Mouse (Mus musculus): ENCODE data around the gene Ube2b. TPM values are rescaled to one million over a fixed set of nuclear protein-coding genes. Genes with fewer than 3 reads are reported as not detected.

Ube2b gene
- polyA plus RNA-seq, 1 experiment from 2014 or later: 212 TPM

DNA sequence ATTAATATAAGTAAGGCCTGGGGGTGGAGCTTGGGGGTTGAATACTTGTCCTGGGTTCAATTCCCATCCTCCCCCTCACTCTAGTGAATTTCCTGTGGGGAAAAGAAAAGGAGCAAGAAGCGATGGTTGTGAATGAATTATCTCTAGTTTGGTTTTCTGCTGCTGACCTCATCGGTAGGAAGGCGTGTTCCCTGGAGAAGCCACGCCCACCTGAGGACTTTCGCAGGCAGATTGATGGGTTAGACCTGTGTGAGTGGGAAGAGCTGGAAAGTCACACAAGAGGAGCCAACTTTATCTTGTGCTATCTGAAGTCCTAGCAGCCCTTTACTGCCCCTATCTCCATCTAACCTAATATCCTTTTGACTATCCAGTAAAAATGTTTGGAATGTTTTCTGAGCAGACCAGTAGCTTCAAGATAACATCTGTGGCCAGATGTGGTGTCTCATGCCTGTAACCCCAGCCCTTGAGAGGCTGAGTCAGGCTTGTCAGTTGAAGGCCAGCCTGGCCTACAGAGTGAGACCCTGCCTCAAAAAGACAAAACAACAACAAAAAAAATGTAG, 48.6 kb downstream of the Ube2b start:
- Histone ChIP-seq H3K4me2 (replicated peaks; ENCODE audit: low read depth) (no peak overlapping the region), H3K4me1 (replicated peaks; ENCODE audit: control insufficient read depth, insufficient read depth, low read length) (no peaks in the 10 kb centered on the region), H3K4me3 (ENCODE audit: low read depth, low read length) (no peak overlapping the region), H3K9me3 (ENCODE audit: control insufficient read depth) (no peaks in the 10 kb centered on the region), H3K9ac (ENCODE audit: low read depth, low read length) (no peak overlapping the region), H3K27me3 (replicated peaks; ENCODE audit: control insufficient read depth, insufficient read depth, low read length) (no peaks in the 10 kb centered on the region), H3K27ac (ENCODE audit: low read depth, low read length) (no peak overlapping the region), H3K36me3 (ENCODE audit: control insufficient read depth, insufficient read depth) (no peaks in the 10 kb centered on the region)
- WGBS: 32% methylated on average over 5 of the region's 5 CpGs
- no peak for TF ChIP-seq CTCF (IDR thresholded peaks at IDR 0.05; ENCODE audit: low read depth)
- ATAC-seq: no peak

DNA sequence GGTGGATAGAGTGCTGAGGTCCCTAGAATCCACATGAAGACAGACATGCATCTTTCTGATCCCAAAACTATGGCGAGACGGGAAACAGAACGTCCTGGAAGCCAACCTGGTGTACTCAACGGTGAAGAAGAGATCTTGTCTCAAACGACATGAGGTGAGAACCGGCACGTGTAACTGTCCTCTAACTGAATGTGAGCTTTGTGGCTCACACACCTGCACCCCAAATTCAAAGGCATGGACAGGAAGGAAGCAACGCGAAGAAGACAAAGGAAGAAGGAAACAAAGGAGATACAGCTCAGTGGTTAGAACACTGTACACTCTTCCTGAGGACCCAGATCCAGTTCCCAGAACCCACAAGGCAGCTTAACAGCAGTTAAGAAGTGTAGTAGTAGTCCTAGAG, 50.6 kb downstream of the Ube2b start:
- Histone ChIP-seq H3K27ac (ENCODE audit: low read depth, low read length) (no peak overlapping the region), H3K4me2 (replicated peaks; ENCODE audit: low read depth) (no peak overlapping the region), H3K9me3 (ENCODE audit: control insufficient read depth) (no peaks in the 10 kb centered on the region), H3K9ac (ENCODE audit: low read depth, low read length) (no peak overlapping the region), H3K27me3 (replicated peaks; ENCODE audit: control insufficient read depth, insufficient read depth, low read length) (no peaks in the 10 kb centered on the region), H3K4me3 (ENCODE audit: low read depth, low read length) (no peak overlapping the region), H3K36me3 (ENCODE audit: control insufficient read depth, insufficient read depth) (no peaks in the 10 kb centered on the region), H3K4me1 (replicated peaks; ENCODE audit: control insufficient read depth, insufficient read depth, low read length) (0 out of 2 replicates have a peak, but pooled peaks cover 5% of the 10 kb centered on the region)
- 91% methylated on average over 9 of the region's 9 CpGs for WGBS
- ATAC-seq: no peak
- no peak for TF ChIP-seq CTCF (IDR thresholded peaks at IDR 0.05; ENCODE audit: low read depth)

DNA sequence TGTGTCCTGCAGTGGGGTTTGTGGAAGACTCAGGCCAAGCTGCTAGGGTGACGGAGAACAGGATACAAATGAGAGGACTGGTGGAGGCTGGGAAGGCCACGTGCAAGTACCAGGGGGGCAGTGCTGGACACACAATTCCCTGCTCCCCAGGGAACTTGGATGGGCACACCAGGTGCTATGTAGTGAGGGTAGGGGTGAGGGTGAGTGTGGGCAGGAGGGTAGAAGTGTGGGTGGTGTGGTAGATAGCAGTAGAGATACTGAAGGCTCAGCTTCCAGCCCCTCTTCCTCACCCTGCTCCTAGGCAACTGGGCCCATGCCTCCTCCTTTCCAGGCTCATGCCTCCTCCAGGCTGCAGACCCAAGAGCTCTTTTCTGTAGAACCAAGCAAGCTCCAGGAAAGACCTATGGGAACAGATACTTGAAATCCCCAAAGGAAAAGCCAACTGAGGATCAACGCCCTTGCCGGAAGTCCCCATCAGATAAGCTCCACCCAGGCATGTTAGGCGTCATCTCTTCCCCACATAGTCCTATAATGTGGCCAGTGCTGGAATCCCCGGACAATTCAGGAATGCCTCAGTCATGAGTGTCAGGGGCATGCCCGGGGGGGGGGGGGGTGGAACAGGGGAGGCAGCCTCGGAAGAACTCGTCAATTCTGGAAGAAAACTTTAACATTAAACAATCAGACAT, 51.3 kb downstream of the Ube2b start:
- 65% methylated on average over 9 of the region's 9 CpGs for WGBS
- H3K36me3 ChIP-seq (ENCODE audit: control insufficient read depth, insufficient read depth): no peaks in the 10 kb centered on the region
- TF ChIP-seq CTCF (IDR thresholded peaks at IDR 0.05; ENCODE audit: low read depth): no peak
- 0 out of 2 replicates have a peak, but pooled peaks cover 5% of the 10 kb centered on the region for H3K4me1 ChIP-seq (replicated peaks; ENCODE audit: control insufficient read depth, insufficient read depth, low read length)
- H3K9me3 ChIP-seq (ENCODE audit: control insufficient read depth): no peaks in the 10 kb centered on the region
- no peak overlapping the region for H3K9ac ChIP-seq (ENCODE audit: low read depth, low read length)
- H3K27ac ChIP-seq (ENCODE audit: low read depth, low read length): no peak overlapping the region
- no peak overlapping the region for H3K4me2 ChIP-seq (replicated peaks; ENCODE audit: low read depth)
- H3K4me3 ChIP-seq (ENCODE audit: low read depth, low read length): no peak overlapping the region
- no peak for ATAC-seq
- no peaks in the 10 kb centered on the region for H3K27me3 ChIP-seq (replicated peaks; ENCODE audit: control insufficient read depth, insufficient read depth, low read length)

DNA sequence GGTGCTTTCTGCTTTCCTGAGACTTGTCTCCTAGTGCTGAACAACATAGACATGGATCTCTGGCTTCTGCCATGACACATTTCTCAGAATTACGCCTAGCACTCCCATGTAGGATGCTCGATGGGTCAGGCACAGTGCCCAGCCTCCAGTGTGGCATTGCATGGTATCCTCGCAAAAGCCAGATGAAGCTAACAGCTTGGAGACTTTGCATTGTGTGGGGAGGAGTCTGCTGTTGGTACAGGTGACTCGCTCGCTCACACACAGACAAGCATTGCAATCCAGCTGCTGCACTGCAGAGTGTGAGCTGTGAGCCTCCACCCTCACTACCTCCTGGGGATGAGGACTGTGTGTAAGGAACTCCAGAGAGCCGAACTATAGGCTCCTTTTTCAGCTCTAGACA, 54.4 kb downstream of the Ube2b start:
- no peaks in the 10 kb centered on the region for H3K36me3 ChIP-seq (ENCODE audit: control insufficient read depth, insufficient read depth)
- H3K27ac ChIP-seq (ENCODE audit: low read depth, low read length): no peak overlapping the region
- no peak overlapping the region for H3K4me2 ChIP-seq (replicated peaks; ENCODE audit: low read depth)
- ATAC-seq: no peak
- 73% methylated on average over 6 of the region's 6 CpGs for WGBS
- H3K9me3 ChIP-seq (ENCODE audit: control insufficient read depth): no peaks in the 10 kb centered on the region
- no peak overlapping the region for H3K9ac ChIP-seq (ENCODE audit: low read depth, low read length)
- H3K27me3 ChIP-seq (replicated peaks; ENCODE audit: control insufficient read depth, insufficient read depth, low read length): no peaks in the 10 kb centered on the region
- no peak overlapping the region for H3K4me3 ChIP-seq (ENCODE audit: low read depth, low read length)
- H3K4me1 ChIP-seq (replicated peaks; ENCODE audit: control insufficient read depth, insufficient read depth, low read length): 0 out of 2 replicates have a peak, but pooled peaks cover 5% of the 10 kb centered on the region
- TF ChIP-seq CTCF (IDR thresholded peaks at IDR 0.05; ENCODE audit: low read depth): no peak

DNA sequence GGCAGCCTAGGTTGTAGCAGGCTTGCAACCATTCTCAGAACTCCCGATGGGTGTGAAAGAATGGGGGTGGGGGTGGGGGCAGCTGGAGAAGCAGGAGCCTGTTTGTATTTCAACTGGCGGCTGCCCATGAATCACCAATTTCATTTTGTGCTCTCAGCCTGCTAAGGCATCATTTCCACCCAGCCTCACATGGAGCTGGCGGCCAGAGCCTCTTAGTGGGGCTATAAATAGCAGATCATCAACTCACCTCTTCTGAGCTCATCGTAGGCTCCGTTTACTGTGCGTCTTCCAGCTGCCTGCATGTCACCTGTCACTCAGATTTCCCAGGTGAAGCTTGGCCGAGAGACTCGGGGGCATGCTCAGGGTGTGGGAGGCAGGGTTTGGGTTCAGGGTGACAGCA, 55.0 kb downstream of the Ube2b start:
- Histone ChIP-seq H3K4me3 (ENCODE audit: low read depth, low read length) (no peak overlapping the region), H3K27me3 (replicated peaks; ENCODE audit: control insufficient read depth, insufficient read depth, low read length) (no peaks in the 10 kb centered on the region), H3K4me2 (replicated peaks; ENCODE audit: low read depth) (no peak overlapping the region; the same call in 1 of the 2 replicates), H3K4me1 (replicated peaks; ENCODE audit: control insufficient read depth, insufficient read depth, low read length) (0 out of 2 replicates have a peak, but pooled peaks cover 5% of the 10 kb centered on the region), H3K9me3 (ENCODE audit: control insufficient read depth) (no peaks in the 10 kb centered on the region), H3K27ac (ENCODE audit: low read depth, low read length) (no peak overlapping the region), H3K9ac (ENCODE audit: low read depth, low read length) (no peak overlapping the region), H3K36me3 (ENCODE audit: control insufficient read depth, insufficient read depth) (no peaks in the 10 kb centered on the region)
- no peak for ATAC-seq
- TF ChIP-seq CTCF (IDR thresholded peaks at IDR 0.05; ENCODE audit: low read depth): no peak
- WGBS: 4% methylated on average over 8 of the region's 8 CpGs

DNA sequence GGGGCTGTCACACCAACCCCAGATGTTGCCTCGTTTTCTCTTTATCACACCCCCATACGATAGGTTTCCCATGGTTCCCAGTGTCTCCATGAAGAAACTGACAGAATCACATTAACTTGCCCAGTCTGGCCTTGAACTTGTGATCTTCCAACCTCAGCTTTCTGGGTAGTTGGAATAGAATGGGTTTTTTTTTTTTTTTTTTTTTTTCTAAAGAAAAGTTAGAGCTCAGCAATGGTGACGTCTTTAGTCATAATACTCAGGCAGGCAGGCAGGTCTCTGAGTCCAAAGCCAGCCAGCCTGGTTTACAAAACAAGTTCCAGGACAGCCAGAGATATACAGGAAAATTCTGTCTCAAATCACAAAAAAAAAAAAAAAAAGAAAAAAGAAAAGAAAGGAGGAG, 56.3 kb downstream of the Ube2b start:
- 84% methylated on average over 3 of the region's 3 CpGs for WGBS
- Histone ChIP-seq H3K4me2 (replicated peaks; ENCODE audit: low read depth) (no peak overlapping the region), H3K4me1 (replicated peaks; ENCODE audit: control insufficient read depth, insufficient read depth, low read length) (0 out of 2 replicates have a peak, but pooled peaks cover 5% of the 10 kb centered on the region), H3K4me3 (ENCODE audit: low read depth, low read length) (no peak overlapping the region), H3K36me3 (ENCODE audit: control insufficient read depth, insufficient read depth) (no peaks in the 10 kb centered on the region), H3K27ac (ENCODE audit: low read depth, low read length) (no peak overlapping the region), H3K9me3 (ENCODE audit: control insufficient read depth) (no peaks in the 10 kb centered on the region), H3K9ac (ENCODE audit: low read depth, low read length) (no peak overlapping the region), H3K27me3 (replicated peaks; ENCODE audit: control insufficient read depth, insufficient read depth, low read length) (no peaks in the 10 kb centered on the region)
- ATAC-seq: no peak
- TF ChIP-seq CTCF (IDR thresholded peaks at IDR 0.05; ENCODE audit: low read depth): no peak

All from intestine, postnatal 0 days (tissue).